Mouse (Mus musculus) left cerebral cortex, adult 11 months (tissue): ENCODE results near the gene Sardh.

ENCODE experiments used
- DNase-seq: peaks from one replicate; pipeline ENCODE4 v3.0.0; 2022; ENCODE audit warnings: low spot score

The Sardh gene

DNA sequence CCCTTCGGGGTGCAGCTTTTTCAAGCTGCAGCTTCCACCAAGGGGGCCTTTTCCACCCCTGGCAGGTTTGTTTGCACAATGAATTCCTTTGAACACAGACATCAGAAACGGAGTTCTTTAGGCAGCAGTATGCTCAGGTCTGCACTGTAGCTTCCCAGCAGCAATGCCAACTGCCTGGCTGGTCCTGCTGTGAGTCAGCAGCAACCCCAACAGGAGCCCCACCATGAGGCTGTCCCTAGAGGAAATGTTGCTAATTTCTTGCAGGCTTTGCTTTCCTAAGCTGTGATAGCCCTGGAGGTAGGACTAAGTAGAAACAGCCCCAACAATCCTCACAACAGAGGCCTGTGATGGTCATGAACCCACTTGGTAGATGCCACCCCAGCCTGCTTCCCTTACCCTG, 81.1 kb downstream of the Sardh start:
- DNase-seq: no peak

DNA sequence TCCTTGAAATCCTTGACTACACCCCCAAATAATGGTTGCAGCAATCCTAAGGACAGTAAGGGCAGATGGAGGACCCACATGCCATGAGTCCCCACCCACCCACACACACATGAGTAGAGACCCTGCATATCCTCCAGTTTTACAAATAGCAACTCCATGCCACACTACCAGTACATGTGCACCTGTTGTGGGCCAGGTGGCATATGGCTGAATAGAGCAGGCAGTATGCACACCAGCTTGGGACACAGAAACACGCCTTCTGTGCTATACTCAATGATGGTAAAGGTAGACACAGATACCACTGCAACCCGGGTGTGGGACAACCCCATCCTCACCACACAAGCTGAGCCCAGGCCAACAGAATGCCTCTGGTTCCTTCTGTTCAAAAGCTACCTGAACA, 82.1 kb downstream of the Sardh start:
- no peak for DNase-seq

DNA sequence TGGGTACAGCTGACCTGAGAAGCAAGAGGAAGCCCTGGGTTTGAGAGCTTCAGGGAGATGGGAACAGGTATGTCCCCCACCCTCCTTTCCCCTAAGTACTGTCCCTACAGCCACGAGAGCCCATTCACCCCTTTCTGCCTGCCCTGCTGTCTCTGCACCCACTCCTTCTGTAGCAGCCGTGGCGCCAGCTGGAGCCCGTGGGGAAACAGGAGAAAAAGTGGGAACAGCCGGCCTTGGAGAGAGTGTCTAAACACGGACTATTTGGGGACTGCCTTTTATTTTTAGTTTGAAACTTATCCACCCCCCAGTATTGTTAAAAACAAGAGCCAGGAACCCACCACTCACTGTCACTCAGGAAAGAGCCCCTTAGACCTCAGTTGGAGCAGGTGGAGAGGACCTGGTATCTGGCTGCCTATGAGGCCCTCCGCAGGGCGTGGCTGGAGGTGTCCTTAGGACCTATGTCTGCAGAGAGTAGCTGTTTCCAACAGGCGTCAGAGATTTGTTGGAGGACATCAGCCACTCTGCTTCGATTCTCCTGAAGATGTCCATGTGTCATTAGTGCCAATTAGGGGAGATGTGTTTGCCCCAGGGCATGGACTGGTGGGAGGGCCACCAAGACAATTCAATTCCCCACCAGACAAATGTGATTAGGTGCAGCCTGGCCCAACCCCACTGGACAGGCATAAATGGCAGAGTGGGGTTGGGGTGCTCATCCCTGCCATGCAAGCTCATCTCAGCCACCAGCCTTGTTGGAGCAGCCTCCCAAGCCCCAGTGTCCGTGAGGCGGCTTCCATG, 83.1 kb downstream of the Sardh start, which contains the start of gene Dbh:
TSS of gene Dbh (plus strand) at position 438 of the 795 bp plus-strand sequence.
- no peak for DNase-seq

DNA sequence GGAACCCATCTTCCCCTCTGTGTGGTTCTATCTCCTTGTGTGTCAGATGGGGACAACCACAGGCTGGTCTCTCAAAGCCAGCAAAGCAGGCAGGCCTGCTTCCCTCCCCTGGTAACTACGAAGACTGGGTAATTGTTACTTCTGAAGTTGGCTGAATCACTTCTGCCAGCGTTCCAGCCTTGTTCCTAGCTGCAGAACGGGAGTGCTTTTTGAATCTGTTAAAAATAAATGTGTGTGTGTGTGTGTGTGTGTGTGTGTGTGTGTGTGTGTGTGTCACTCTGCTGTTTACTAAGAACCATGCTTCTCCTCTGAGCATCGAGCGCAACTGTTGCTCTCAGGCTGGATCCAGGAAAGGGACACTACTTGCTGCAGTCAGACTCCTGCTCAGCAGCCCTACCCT, 84.3 kb downstream of the Sardh start:
- DNase-seq: peak; percentile 53

DNA sequence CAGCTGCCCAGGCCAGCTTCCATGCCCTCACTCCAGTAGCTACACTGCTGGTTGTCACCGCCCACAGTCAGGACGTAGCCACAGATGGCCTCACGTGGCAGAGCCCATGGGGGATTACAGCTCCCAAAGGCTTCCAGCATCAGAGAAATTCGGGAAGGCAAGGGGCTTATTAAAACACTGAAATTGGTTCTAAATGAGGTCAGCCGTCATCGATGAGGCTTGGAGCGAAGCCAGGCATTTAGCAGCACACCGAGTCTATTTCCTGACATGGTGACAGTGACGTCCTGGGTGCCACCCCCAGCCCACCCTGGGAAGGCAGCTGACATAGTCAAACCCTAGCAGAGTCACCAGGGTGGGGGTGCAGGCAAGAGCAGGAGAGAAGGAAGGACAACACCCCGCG, 85.5 kb downstream of the Sardh start:
- DNase-seq: no peak

DNA sequence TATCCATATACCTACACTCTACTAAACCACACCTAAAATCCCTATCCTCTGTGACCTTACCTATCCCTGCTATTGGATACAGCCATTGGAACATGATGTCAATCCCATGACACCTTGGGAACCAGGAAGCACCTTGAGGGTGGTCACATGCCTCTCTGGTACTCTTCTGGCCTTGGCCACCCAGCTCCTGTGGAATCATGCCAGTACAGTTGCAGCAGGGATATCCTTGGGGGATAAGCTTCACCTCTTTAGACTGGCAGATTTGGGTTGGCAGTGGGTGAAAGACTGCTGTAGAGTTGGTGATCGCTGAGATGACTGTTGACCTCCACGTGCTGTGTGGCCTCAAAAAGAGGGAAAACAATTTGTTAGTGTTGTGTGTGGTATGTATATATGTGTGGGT, 86.6 kb downstream of the Sardh start:
- no peak for DNase-seq

DNA sequence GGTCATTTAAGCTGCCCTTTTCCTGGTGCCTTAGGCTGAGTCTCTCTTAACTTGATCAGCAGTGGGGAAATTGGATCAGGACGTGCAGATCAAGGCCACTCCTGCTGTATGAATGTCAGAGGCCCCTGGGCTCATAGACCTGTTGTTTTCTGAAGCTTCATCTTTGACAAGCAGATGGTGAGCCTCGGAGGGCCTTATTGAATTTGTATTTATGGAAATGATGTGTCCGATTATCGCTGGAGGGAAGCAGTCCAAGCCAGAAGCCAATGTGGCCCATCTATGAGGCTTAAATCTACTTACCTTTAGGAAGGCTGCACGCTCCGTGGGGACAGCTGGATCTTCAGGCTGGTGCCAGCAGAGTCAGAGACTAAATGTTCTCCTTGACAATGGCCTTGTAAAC, 91.5 kb downstream of the Sardh start:
- DNase-seq: no peak

DNA sequence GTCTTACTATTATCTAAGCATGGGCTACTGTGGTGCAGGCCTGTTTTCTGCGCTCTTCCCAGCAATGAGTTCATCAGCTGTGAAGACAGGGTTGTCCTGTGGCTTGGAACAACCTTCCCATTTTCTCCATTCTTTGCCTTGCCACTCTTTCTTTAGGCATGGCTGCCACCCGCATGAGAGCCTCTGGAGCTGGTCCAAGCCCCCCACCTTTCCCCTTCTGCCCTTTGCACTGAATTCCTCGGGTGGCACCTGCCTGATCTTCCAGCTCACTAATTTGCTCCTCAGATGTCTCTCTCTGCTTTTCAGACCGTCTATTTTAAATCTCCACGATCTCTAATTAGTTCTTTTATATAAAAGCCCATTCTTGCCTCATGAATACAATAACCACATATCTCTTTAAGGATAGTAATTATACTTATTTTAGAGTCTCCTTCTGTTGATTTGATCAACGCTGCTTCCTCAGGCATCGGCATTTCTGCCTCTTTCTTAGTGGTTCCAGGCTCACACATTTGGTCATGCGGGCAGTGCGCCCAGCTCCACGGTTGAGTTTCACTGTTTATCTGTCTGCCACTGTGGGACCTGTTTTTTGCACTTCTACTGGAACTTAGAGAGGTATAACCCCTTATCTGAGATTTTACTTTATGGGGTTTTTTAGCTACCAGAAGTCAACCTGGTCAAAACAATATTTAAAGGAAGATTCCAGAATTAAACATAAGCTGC, 93.5 kb downstream of the Sardh start:
- no peak for DNase-seq

DNA sequence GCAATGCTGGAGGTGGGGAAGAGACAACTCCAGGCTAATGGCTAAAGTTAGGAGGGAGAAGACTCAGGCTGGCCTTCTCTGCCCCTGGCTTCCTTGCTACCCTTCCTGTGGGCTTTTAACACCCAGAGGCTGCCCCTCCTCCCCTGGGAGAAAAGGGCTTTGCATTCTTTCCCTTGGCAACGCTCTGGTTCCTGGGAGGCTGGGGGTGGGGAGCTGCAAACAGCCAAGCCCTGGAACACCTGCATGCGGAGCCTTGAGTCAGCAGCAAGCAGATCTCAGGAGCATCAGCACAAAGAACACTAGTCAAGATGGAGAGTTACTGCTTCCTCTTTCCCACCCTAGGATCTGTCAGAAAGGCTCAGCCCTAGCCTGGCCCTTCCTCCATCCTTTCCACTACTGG, 98.7 kb downstream of the Sardh start:
- no peak for DNase-seq

DNA sequence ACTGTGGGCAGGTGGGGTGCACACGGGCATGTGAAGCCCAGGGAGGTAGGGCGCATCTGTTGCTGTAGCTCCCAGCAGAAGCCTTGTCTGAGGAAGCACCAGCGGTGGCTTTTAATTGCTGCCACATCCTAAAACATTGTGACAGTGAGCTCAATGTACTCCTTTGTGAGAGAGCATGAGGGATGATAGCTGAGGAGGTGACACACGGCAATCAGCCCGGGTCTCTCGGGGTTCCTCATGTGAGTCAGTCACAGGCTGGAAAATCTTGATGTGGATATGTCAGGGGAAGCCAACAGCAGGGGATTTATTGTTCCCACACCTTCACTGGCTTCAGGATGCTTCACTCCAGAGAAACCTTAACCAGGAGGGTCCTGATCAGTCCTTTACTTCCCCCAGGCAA, 101.3 kb downstream of the Sardh start:
- DNase-seq: no peak

DNA sequence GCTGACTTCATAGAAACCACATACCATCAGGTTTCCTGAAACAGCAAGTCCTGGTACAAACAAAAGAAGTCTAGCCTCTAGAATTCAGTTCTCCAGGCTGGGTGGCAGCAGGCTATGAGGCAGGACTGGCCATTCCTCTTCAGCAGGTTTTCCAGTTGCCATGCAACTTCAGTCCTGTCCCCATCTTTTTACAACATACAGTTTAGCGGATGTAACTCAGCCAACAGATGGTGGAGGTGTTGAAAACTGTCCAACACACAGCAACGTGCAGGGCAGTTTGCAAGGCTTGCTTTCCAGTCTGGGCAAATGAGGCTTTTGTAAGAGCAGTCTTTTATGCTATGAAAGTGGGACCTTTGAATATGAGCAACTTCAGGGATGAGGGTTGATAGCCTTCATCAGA, 103.2 kb downstream of the Sardh start:
- DNase-seq: no peak

DNA sequence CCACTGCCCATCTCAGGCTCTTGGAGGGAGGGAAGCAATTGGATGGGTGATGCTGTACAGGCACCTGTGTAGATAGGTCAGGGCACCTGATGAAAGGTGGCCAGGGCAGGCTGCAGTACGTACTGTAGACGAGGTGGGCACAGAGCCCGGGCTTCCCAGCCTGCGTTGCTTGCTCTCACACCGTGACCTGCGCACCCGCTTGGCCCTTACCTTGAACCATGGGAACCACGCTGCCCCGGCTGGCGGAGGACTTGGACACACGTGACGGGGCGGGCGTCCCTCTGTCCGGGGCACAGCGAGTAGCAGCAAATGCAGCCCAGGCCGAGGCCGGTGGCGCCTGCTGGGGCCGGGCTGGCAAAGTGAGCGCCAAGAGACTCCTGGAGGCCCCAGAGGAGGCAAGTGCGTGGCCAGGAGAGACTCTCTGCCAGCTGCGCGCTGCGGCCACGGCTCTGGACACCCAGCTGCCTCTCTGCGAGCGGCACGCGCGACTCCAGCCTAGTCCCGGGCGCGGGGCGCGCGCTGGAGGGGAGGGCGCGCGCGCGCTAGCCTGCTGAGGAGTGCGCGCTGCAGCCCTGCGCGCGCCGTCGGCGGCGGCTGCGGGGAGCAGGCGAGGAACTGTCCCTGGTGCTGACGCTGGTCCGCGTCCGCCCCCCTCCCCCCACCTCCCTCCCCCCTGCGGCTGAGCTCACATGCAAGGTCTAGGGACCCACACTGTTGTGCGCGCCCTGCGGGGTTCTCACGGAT, 106.0 kb downstream of the Sardh start, which contains the start of gene Fam163b:
TSS of gene Fam163b (minus strand) at position 542 of the 744 bp plus-strand sequence.
- DNase-seq: no peak
